Mouse (Mus musculus) left cerebral cortex, postnatal 25 days (tissue): ENCODE results near the gene Dtnb. TPM values are rescaled to one million over a fixed set of nuclear protein-coding genes. Genes with fewer than 3 reads are reported as not detected.
"Not testable (repeated sequence)": the region's sequence is repeated elsewhere in the genome, so short reads cannot be mapped to it uniquely, and the experiment has no call there.

Source experiments
- DNase-seq, 2 experiments: peaks; one replicate each; pipeline ENCODE4 v3.0.0; 2022; ENCODE audit warnings: low spot score in 2 of 2, mixed read lengths in 1 of 2
- intact Hi-C: fragments of 180-260 bp; cut with DNase I; formaldehyde crosslinking; loops from one replicate; pipeline ENCODE4 v1.15.1; 2025
- total RNA-seq, 2 experiments: library from RNA; stranded (reverse); gene quantifications; 2 replicates each; pipeline ENCODE4 v1.2.3; 2021

Dtnb gene
- total RNA-seq = 100 to 1,000 TPM; 105 to 112 TPM

DNA sequence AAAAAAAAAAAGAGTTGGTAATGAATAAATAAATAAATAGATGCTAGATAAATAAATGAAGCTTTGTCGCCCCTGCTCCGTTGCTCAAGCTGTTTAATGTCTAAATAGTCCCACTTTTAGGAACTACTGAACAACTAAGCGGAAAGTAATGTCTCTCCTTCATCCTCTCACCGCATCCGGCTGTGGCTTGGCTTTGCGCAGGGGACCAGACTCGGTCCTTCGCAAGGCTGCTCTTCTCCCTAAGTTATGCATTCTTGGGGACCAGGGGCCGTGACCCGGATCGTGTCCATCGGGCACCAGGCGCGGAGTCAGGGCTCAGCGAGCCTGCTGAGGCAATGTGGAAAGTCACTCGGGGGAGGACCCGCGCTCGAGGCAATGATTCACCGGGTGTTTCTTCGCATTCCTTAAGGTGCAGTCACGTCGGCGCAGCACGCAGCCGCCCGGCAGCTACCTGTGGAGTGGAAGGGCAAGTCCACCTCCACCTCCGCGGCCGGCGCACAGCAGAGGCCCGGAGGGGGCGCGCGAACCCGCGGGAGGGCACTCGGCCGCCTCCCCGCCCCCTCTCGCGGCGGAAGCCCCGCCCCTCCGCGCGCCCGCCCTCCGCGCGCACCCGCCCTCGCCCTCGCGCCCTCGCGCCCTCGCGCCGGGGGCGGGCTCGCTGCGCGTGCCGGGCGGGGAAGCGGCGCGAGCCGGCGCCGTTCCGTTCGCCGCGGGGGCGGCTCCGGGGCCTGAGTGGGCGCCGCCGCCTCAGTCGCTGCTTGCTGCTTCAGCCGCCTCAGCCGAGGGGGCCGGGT, at the start of gene Dtnb:
Dtnb (plus strand) TSS at position 595 of the 794 bp plus-strand sequence.
- intact Hi-C loops = loop anchor here (2.0 kb wide), 1 partner anchor 145 kb away; the partner anchor contains the start of gene Asxl2
- DNase-seq = peak; percentile 76 to 78

DNA sequence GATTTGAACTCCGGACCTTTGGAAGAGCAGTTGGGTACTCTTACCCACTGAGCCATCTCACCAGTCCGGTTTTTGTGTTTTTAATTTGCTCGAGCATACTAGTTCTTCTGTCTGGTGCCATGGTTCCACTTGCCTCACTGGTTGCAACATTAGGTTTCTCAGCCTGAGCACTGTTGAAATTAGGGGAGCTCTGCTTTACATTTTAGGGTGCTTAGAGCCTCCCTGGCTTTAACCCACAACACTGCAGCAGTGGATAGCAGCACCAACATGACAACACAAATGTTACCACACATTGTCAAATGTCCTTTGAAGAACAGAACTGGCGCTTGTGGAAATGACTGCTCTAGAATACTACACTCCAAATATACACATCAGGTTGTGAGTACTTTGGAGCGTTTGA, 46.6 kb upstream of the Dtnb start:
- intact Hi-C loops = no loop called here

DNA sequence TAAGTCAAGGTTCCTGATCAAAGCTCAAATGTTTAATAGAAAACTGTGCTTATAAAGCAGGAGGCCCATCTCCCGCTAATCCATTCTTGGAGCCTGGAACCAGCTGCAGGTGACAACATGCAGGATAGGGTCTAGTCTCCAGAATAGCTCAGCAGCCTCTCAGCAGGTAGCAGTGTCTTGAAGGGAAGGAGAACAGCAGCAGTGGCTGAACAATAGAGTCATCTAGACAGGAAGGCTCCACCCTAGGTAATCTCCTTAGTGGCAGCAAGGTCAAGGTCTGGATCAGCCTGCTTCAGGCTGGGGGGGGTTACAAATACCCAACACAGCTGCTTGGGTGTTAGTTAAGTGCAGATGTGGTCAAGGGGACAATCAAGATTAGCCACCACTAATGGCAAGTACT, 36.7 kb upstream of the Dtnb start:
- DNase-seq, intact Hi-C loops: not testable (repeated sequence)

More for the DNA sequence above, 46.6 kb upstream of the Dtnb start:
- DNase-seq = no peak

GRCm38 (mm10) chr12:3537616-3538015, 34.6 kb upstream of the Dtnb start:
- intact Hi-C loops = no loop called here
- no peak for DNase-seq

GRCm38 (mm10) chr12:3538036-3538435, 34.1 kb upstream of the Dtnb start:
- intact Hi-C loops = no loop called here
- no peak for DNase-seq

- no peak for DNase-seq
- intact Hi-C loops = no loop called here
These were observed 32.6 kb upstream of the Dtnb start for GRCm38 (mm10) chr12:3539605-3540004.

- no peak for DNase-seq
- intact Hi-C loops = no loop called here
These were observed 31.3 kb upstream of the Dtnb start for GRCm38 (mm10) chr12:3540871-3541270.

DNA sequence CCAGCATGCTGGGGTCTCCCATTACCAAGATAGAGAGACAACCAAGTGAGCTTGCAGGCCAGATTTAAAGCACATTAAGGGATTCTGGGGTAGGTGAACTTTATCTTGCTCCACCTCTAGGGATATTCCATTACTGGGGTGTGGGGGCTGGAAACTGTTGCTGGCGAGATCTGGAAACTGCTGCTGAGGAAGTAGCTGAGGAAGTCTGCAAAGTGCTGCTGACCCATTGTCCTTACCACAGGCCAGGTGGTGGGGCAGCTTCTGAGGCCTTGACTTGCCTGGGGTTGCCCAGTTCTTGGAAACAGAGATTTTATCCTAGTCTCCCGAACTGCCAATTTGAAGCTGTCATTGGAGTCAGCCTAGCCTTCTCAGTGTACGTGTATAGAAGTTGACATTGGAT, 26.7 kb upstream of the Dtnb start:
- DNase-seq = no peak
- intact Hi-C loops = no loop called here

GRCm38 (mm10) chr12:3546121-3546658, 26.0 kb upstream of the Dtnb start:
- no peak for DNase-seq
- intact Hi-C loops = no loop called here

DNA sequence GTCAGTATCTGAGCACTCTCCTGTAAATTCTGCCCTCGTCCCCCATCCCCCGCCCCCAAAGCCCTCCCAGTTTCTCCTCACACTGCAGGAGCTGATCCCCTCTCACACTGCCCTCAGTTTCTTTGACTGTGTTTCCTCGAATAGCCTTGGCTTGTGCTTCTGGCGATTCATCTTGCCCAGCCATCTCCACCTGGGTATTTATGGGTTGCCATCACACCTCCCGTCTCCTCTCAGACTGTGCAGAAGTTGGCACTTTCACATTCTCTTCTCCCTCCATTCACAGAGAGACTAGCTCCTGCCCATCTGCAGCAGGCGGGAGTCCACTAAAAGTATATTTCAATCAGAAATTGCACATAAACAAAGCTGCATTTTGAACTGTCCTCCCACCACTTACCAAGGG, 25.4 kb upstream of the Dtnb start:
- DNase-seq = peak in 1 of 2 experiments; percentile 67
- intact Hi-C loops = no loop called here

- DNase-seq = no peak
- intact Hi-C loops = no loop called here
These were observed 24.7 kb upstream of the Dtnb start for GRCm38 (mm10) chr12:3547506-3547905.

- DNase-seq = no peak
- intact Hi-C loops = no loop called here
These were observed 24.3 kb upstream of the Dtnb start for GRCm38 (mm10) chr12:3547911-3548310.

- peak; percentile 55 to 85 for DNase-seq
- intact Hi-C loops = no loop called here
These were observed 23.5 kb upstream of the Dtnb start for GRCm38 (mm10) chr12:3548582-3549211.

DNA sequence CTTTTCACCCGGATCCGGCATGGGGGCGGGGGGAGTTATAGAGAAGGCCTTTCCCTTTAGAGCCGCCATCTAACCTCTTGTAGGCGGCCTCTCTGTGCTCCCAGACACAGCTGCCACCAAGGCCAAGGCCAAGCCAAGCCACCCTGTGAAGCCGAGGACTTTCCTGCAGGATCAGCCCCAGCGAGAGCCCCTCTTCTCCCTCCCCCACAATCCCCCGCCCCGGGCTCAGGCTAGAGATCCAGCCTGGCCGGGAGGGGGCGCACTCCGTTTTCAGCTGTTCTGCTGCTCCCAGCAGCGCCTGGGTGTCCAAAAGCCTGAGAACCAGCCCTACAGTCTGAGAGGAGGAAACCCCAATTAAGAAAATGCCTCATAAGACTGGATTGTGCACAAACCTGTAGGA, 21.9 kb upstream of the Dtnb start:
- intact Hi-C loops = no loop called here
- no peak for DNase-seq

- intact Hi-C loops = no loop called here
These were observed 14.5 kb upstream of the Dtnb start for GRCm38 (mm10) chr12:3557414-3558319.

GRCm38 (mm10) chr12:3560596-3560995, 11.6 kb upstream of the Dtnb start:
- intact Hi-C loops = loop anchor here (5.0 kb wide), 1 partner anchor 43 kb away; no protein-coding TSS in a partner anchor
- peak; percentile 69 to 84 for DNase-seq

More at GRCm38 (mm10) chr12:3557414-3558319, 14.5 kb upstream of the Dtnb start:
- peak in 1 of 2 experiments; percentile 14 for DNase-seq

DNA sequence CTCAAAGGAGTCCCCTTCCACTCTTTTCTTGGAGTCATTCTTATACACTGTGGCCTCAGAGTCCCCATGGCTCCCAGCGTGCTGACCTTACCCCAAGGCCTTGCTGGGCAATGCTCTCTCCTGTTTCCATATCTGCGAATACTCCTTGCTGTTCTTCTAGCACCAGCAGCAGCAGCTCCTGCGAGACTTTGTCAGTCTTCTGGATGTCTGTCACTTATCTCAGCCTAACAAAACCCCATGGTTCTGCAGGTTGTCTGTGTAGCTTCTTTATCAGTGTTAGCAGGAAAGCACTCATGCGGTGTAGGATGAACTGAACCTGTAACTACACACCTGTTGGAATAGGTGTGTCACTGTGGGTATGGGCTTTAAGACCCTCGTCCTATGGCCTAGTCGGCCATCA, 11.1 kb upstream of the Dtnb start:
- intact Hi-C loops = loop anchor here (5.0 kb wide), 1 partner anchor 44 kb away; no protein-coding TSS in a partner anchor
- no peak for DNase-seq

GRCm38 (mm10) chr12:3562806-3563205, 9.4 kb upstream of the Dtnb start:
- intact Hi-C loops = loop anchor here (5.0 kb wide), 1 partner anchor 46 kb away; no protein-coding TSS in a partner anchor

DNA sequence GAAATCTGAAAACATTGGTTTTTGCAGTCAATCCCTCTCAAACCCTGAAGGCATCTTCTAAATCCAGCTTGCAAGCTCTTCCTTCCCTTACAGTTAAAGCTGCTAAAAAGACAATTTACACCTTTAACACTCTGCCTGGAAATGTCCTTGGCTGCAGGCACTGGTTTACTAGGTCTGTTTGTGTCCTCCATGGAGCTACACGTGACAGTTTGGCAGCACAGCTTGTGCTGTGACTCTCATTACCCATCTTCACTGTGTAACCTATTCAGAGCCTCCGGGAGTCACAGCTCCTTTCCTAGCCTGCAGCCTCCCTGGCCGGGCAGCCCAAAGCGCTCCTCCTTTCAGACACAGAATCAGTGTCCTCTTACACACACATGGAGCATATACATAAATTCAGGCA, 8.5 kb upstream of the Dtnb start:
- intact Hi-C loops = loop anchor here (5.0 kb wide), 1 partner anchor 46 kb away; no protein-coding TSS in a partner anchor
- DNase-seq = no peak

More at GRCm38 (mm10) chr12:3562806-3563205, 9.4 kb upstream of the Dtnb start:
- no peak for DNase-seq
